Mouse (Mus musculus): ENCODE results near the gene Mzf1.

Gene Mzf1

DNA sequence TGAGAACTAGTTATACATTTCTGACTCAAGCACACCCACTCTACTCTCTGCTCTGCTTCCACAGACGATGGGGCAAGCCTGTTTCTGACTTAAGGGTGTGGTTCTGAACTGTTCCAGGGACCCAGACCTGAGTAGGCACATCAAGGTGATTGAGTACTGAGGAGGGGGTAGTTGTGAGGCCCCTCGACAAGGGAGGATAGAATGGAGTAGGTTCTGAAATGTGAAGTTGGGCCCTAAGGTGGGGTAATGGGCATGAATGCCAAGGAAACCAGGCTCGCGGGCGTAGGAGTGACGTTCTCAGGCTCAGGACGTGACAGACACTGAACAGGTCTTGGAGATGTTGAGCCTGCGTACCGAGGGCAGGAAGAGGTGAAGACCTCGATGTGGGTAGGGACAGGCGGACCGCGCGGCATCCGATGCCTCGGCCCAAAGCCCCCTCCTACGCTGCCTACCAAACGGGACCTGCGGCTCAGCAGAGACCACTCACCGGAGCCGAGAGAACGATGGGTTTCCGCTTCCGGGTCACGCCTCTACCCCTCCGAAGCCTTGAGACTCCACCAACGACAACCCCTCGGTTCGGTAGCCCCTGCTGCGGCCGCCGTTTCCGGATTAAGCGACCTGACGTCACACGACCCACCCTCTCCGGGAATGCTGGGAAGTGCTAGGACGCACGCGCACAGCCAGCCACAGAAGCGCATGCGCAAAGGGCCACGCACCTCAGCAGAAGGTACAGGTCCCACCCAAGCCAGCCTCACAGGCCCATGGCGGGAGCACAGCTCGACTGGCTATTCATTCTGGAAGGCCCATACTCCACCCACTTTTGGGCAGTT lies 20.2 kb downstream of the Mzf1 start, which contains the start of gene Chmp2a:
Chmp2a (minus strand) TSS at position 660 of the 830 bp plus-strand sequence.
- peak; percentile 97 to 98 for DNase-seq

DNA sequence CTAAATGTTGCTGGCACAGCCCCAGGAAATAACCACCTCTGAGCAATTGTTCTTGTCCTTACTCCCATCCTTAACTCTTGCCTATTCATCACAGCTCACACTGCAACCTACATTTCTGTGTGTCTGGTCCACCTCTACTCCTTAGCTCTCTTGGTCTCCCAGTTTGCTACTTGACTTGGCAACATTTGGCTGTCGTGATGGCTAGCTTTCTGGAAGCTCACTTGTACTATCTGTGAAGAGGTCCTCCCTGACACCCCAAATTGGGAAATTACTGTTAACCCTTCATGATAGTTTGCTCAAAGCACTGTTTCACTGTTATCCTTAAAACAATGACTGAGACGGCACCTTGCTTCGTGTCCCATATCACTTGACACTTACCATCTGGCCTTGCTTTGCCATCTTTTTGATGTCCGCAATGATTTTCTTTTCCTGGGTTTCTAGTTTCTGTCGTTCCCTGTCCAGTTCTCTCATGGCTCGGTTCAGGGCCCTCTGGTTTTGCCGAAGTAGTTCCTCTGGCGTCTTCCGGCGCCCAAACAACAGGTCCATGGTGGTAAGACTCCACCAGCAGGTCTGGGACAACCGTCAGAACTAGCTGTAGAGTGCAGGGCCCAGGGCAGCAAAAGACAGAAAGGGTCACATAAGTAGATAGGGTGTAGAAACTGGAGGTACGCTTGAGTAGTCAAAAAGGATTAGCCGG lies 21.0 kb downstream of the Mzf1 start:
- DNase-seq: no peak

- DNase-seq: no peak
Observed at GRCm38 (mm10) chr7:13032541-13032940, 22.0 kb downstream of the Mzf1 start.

GRCm38 (mm10) chr7:13031983-13032382 lies 22.6 kb downstream of the Mzf1 start:
- no peak for DNase-seq

DNA sequence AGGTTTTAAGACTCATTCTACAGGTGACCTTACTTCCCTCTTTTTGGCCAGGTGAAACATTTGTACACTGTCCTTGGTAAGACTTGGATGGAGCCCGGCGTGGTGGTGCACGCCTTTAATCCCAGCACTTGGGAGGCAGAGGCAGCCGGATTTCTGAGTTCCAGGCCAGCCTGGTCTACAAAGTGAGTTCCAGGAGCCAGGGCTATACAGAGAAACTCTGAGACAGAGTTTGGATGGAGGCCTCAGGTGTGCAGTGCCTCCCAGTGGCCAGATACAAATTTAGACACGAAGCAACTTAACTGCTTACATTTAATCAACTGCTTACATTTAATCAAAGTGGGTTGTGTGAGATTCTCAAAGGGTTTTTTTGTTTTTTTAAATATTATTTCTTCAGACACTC lies 23.5 kb downstream of the Mzf1 start:
- DNase-seq: peak in 1 of 2 experiments; percentile 47

GRCm38 (mm10) chr7:13028986-13029385 lies 25.6 kb downstream of the Mzf1 start:
- no peak for DNase-seq

- no peak for DNase-seq
Observed at GRCm38 (mm10) chr7:13025511-13026112, 29.0 kb downstream of the Mzf1 start.

- DNase-seq: peak; percentile 83 to 87
Observed at GRCm38 (mm10) chr7:13024805-13025204, 29.8 kb downstream of the Mzf1 start.

GRCm38 (mm10) chr7:13023928-13024731 lies 30.4 kb downstream of the Mzf1 start:
- peak; percentile 95 for DNase-seq

DNA sequence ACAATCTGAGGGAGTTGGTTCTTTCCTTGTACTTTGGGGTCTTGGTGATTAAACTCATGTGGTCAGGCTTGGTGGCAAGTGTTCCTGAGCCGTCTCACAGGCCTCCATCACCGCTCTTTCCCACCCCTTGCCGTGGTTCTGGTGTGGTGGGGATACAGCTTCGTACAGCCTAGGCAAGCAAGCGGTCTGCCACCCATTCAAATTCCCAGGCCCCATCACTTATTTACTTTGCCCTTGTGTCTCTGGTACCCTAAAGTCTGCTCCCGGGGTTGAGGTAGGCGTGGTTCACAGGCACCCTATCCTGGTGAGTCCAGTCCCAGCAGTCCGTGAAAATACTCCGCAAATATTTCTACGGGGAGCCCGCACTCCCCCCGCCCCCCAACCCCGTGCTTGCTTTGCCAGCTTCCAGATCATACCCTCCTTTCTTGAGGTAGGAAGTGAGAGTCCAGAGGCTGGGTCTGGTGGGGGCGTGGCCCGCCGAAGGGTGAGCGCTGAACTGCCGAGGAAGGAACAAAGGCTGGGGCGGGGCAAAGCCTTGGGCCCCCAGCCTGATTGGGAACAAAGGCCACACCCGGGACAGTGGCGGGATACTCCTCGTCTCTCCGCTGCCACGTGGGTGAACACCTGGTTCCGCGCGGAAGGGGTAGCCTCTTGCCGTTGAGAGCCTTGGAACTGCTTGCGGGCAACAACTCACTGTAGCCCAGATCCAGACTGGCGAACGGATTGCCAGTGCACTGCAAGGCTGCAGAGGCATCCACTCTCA lies 31.6 kb downstream of the Mzf1 start:
- DNase-seq: peak; percentile 85 to 93

DNA sequence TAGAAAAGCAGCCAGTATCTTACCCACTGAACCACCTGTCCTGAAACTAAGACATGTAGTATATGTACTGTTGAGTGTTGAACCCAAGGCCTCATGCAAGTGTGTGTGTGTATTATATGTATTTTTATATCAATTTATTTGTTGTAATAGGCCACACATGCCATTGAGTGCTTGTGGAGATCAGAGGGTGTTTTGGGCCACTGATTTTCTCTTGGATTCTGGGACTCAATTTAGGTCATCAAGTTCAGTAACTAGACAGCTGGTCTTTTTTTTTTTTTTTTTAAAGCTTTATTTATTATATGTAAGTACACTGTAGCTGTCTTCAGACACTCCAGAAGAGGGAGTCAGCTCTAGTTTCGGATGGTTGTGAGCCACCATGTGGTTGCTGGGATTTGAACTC lies 39.3 kb downstream of the Mzf1 start:
- DNase-seq: no peak

- no peak for DNase-seq
Observed at GRCm38 (mm10) chr7:13014275-13014839, 40.2 kb downstream of the Mzf1 start.

DNA sequence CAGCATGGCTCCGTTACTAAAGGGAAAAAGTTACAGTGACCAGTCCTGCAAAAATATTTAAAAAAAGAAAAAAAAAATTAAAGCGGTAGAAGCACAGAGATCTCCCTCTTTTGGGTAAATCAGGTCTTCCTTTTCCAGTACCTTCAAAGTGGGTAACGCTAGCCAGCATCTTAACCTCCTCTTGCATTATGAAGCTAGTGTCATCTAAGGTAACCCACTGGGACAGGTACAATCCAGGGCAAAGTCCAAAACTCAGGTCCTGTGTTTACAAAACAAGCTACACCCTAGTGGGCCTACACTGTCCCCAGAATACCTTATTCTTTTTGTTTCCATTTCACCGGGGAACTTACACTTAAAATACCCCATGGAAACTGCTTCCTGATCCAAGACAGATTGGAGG lies 40.9 kb downstream of the Mzf1 start:
- DNase-seq: no peak

- DNase-seq: peak in 1 of 2 experiments; percentile 21
Observed at GRCm38 (mm10) chr7:13010005-13010908, 44.3 kb downstream of the Mzf1 start, which contains the start of gene Zbtb45. Gene Zbtb45 (minus strand): TSS chr7:13010034.

DNA sequence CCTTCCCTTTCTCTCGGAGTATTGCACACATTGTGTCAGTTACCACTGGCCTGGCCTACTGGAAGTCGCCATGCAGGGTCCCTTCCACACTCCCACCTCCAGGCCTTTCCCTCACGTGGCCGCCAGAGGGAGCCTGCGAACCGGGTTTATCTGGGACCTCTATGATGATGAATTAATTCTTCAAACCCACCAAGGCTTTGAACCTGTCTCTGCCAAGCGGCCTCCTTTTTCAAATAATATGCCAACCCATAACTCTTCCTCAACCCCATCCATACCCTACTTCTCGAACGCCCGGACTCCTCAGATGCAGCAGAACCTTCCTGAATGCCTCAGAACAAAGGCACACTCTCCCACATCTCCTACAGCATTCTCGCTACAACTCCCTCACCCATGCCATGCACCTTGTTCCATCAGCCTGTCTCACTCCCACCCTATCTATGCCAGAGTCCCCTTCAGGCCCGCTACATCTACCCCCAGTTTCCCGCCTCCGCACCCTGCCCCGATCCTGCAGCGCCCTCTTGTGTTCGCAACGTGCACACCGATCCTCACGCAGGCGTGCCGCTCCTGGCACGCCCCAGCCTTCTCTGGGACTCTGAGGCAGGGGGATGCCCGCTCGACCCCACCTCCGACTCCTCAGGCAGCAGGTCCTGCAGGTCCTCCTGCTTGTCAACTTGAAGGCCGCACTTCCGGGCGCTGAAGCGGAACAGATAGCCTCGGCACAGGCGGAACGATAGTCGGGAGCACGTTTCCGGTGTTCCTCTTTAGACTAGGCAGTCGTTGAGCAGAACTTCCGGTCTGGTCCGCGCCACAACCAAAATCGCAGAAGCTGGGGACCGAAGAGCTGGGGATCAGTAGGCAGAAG lies 45.2 kb downstream of the Mzf1 start:
- DNase-seq: peak; percentile 95 to 96

DNA sequence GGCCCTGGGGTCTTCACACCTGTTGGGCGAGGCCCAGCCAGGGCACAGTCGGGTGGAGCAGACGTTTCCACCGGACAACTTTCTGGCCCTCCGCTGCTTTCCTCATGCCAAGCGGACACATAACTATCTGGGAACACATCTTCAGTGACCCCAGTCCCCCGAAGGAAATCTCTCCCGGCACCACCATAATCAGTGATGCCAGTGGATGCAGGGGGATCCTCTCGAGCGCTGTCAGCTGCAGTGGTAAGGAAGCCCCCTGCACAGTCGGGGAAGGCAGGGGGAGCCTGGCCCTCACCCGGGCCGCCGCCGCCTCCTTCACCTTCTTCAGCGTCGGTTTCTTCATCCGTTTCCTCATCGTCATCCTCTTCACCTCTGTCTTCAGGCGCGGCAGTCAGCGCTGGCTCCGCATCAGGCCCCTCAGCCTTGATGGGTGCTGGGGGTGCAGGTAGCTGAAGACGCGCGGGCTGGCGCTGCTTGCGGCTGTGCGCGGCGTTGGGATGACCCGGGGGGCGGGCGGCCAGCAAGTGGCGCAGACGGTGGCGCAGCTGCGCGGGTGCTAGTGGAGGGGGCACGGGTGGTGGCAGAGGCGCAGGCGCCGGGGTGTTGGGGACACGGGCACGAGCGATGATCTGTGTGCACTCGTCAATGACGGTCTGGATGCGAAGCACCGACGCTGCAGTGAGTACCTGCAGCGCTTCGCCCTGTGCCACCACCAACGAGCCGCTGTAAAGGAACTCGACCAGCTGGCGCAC lies 47.0 kb downstream of the Mzf1 start:
- DNase-seq: no peak

GRCm38 (mm10) chr7:13006531-13006930 lies 48.0 kb downstream of the Mzf1 start:
- no peak for DNase-seq

- DNase-seq: no peak
Observed at GRCm38 (mm10) chr7:13006011-13006410, 48.6 kb downstream of the Mzf1 start.

- no peak for DNase-seq
Observed at GRCm38 (mm10) chr7:13003380-13003779, 51.2 kb downstream of the Mzf1 start.

Data from lung, postnatal 4 days (tissue).